Mouse (Mus musculus): ENCODE measurements around the gene Ipo5.

The Ipo5 gene

DNA sequence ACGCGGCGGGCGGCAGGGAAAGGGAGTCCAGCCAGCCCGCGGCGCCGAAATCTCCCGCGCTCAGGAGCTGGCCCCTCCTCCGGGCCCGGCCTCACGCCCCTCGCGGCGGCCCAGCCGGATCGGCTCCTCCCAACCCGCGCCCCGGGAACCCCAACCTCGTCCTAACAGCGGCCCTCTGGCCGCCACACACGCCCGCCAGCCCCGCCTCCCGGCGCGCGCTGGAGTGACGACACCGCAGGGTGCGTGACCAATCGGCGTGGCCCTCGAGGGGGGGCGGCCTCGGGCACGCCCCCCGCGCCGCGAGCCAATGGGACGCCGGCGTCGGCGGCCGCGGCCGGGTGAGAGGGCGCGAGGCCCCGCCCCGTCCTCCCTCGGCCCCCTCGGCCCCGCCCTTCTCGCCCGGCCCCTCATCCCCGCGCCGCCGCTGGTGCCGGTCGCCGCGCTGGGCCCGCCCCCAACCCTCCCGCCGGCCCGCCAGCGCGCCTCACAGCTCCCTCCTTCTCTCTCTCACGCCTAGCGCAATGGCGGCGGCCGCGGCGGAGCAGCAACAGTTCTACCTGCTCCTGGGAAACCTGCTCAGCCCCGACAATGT is at the start of gene Ipo5:
Gene Ipo5, plus strand, starts transcription at position 492 of the 592 bp plus-strand sequence.
- peak; percentile 96 for DNase-seq (ENCODE audit: low spot score)

DNA sequence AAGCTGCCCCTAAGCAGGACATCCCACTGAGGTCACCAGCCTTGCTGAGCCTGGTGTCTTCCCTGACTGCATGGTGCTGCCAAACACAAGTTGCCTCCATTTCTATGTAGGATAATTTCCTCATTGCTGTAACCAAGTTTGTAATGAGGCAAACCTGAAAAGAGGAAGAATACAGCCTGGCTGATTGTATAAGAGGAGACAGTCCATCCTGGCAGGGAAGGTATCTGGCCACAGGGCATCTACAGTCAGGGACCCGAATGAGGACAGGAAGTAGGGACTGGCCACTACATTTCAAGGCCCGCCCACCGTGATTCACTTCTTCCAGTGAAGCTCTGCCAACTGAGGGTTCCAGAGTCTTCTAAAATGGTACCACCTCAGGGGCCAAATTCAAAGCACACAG is 47.8 kb upstream of the Ipo5 start:
- DNase-seq (ENCODE audit: low spot score), result no peak

DNA sequence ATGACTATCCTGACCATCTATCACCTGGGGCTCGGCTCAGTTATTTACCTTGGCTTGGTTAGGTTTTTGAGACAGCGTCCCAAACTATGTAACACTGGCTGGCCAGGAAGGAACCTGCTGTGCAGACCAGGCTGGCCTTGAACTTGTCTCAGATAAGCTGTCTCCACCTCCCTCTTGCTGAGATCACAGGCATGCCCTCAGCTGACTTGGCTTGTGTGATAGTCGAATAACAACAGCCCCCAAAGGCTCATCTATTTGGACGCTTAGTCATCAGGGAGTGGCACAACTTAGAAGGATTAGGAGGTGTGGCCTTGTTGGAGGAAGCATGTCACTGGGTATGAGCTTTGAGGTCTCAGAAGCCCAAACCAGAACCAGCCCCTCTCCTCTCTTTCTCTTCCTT is 46.1 kb upstream of the Ipo5 start:
- no peak for DNase-seq (ENCODE audit: low spot score)

DNA sequence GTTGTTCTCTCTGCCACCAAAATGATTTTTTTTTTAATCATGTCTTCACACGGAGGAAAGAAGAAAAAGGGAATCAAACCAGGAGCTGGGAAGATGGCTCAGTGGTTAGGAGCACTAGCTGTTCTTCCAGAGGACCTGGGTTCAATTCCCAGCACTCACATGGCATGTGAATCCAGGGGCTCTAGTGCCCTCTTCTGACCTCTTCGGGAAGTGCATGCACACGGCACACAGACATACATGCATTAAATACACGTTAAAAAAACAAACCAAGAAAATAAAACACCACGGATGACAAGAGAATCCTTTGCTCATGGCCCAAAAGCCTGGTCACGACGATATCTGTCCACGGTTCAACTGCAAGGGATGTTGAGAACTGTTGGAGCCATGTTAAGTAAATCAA is 44.5 kb upstream of the Ipo5 start:
- DNase-seq (ENCODE audit: low spot score), result no peak

DNA sequence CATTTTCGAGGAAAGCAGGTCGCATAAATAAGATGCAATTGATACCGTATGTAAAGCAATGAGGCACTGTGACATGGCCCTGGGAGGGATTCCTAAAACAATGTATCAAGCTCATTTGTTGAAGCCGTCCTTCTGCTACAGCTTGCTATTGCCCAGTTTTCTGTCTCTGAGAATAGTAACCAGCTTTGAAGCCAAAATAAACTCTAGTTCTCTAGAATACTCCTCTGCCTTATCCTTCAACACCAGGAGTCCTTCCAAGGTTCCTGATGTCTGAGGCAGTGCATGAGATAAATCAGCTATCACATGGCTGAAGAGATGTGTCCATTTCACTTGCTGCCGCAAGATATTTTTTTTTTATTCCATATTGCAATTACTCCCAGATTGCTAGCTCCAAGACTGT is 43.9 kb upstream of the Ipo5 start:
- no peak for DNase-seq (ENCODE audit: low spot score)

DNA sequence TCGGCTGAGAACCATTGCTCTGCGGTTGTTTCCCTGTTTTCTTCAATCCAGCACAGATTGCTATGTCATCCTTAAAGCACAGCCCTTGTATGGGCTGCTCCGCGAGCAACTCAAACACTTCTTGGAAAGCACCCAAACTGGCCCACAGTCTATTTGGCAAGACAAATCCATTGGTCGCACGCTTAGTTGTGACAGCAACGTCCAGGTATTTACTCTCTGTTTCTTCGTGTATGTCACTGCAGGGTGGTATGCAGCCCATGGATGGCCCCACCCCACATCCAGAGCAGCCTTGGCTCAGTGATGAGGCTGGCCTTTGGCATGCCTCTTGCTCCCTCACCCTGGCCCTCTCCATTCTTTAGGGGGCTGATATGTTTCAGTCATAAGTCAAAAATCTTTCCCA is 42.5 kb upstream of the Ipo5 start:
- DNase-seq (ENCODE audit: low spot score), result no peak

DNA sequence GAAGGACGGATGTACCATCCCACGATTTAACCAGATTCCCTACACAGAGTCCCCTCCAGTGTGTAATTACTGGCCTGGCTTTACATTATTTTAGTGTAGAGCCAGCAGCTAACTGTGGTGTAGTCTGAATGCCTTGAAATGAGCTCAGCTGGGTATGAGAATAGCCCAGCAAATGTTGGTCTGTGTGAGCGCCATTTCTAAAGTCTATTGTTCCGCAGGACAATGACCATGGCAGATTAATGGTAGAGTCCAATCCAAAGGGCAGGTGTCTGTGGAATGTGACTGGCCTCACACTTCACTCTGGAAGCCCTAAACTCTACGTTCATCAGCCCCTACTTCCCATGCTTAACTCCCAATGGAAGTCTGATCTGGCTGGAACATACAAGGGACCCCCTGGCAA is 40.3 kb upstream of the Ipo5 start:
- DNase-seq (ENCODE audit: low spot score), result no peak

DNA sequence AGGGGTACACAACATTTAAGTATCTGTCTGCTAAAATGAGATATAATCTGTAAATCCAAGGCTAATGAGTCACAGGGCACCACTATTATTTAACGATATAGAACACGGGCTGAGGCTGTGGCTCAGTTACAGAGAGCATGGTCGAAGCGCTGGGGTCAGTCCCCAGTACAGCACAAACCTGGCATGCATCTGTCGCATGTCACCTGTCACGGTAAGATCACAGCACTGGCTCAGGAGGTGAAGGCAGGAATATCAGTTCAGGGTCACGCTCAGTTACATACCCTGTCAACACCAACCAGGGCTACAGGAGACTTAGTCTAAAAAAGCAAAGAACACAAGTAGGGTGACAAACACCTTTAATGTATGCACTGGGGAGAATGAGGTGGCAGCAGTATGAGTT is 36.6 kb upstream of the Ipo5 start:
- DNase-seq (ENCODE audit: low spot score), result no peak

DNA sequence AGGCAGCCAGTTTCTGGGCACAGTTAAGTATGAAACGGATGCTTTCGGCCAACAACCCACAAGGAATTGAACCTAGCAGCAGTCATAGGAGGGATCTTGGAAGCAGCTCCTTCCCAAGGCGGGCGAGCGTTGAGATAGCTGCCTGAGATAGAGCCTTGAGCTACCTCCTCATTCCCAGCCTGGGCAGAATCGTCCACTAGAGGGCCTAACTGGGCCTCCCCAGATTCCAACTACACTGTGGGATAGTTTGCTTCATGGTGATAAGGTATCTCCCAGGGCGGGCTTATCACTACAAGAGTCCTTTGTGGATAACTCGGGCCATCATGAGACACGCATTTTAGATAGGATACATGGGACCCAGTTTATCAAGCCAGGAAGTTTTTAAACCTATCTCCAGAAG is 35.9 kb upstream of the Ipo5 start:
- no peak for DNase-seq (ENCODE audit: low spot score)

DNA sequence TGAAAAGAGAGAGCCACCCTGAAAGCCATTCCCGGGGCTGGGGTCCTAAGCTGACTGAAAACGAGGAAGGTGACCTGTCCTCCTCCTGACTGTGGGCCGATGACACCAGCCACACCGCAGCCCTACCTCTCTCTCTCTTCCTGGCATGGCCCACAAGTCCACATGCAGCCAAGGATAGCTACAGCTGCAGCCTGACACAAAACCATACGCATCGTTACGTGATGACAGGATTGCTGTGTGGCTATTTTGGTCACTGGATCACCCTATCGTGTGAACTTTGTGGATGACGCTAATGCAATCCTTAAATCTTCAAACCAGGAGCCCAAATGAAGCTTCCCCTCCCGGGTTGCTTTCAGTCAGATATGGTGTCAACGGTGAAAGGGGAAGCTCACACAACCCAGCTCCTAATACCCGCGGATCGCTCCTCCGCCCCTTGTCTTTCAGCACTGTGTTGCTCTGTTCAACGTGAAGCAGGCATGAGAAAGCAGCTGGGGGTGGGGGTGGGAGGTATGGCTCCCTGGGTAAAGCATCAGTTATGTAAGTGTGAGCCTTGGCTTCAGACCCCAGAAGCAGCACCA is 35.1 kb upstream of the Ipo5 start:
- DNase-seq (ENCODE audit: low spot score), result no peak

DNA sequence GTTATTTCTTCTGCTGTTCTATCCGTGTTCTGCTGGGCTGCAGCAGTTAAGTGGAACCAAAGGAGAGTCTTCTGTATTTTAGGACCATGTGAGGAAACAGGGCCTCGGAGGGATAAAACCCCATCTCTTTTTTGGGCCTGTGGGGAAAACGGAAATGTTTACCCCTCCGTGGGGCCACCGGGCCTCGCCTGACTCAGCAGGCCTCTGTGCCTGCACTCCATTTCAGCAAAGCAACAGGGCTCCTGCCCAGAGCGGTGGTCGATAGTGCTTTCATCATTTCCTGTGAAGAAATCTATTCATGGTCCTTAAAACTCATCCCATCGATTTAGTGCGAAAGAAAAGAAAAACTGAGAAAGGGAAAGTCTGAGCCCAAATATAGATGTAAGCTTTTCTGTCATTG is 33.9 kb upstream of the Ipo5 start:
- DNase-seq (ENCODE audit: low spot score), result no peak

DNA sequence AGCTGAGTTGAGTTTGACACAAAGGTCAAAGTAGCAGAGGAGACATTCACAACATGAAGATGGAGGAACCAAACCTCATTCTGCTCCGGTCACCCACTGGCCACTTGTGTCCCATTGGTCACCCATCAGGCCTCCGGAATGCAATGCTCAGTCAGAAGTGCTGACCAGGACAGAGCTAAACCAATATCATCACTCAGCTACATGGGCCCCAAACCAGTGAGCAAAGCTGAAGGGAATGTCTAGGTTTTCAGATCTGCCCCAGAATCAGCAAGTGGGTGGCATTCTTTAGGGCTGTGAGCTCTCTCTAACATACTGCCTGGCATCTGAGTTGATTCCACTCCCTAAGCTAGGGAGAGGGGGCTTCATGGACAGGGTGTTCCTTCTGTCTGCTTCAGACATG is 32.0 kb upstream of the Ipo5 start:
- no peak for DNase-seq (ENCODE audit: low spot score)

DNA sequence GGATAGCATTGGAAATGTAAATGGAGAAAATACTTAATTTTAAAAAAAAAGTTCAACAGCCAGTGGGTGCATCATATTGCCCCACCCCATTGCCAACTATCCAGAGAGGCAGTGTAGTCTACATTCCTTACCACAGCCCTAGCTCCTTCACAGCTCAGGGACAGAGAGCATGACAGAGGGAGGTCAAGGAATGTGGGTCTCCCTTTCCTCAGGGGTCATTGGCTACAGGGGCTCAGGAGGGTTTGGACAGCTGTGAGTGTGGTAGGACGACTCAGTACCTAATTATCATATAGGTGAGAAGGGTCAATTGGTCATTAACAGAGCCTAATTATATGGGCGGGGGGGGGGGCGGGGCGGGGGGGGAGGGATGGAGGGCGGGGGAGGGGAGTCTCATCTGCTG is 30.4 kb upstream of the Ipo5 start:
- no peak for DNase-seq (ENCODE audit: low spot score)

DNA sequence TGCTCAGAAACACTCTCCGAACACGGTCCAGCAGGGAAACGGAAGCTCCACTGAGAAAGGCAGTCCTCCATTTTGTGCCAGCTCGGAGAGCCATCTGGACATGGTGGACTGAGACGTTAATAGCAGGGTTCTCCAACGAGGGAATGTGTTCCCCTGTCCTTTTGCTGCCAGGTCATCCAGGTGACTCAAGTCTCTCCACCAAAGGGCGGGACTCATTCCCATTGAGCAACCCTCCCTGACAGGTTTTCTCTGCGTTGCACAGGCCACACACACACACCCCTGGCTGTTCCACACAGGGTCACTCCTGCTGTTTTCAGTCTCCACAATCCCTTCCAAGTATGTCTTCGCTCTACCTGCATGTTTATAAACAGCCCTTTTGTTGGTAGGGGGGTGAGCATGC is 30.0 kb upstream of the Ipo5 start:
- DNase-seq (ENCODE audit: low spot score), result no peak

DNA sequence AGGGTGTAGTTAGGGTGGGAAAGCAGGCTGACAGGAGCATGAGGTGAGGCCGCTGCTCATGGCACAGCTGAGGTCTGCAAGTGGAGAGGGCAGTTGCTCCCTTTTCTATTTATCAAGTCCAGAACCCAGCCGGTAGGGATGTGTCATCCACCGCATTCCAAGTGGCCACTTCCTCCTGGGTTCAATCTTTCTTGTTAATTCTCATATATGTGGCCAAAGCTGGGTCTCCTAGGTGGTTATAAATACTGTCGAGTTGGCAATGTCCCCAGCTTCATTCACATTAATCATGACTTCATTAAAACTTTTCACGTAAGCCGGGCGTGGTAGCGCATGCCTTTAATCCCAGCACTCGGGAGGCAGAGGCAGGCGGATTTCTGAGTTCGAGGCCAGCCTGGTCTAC is 22.3 kb upstream of the Ipo5 start:
- no peak for DNase-seq (ENCODE audit: low spot score)

DNA sequence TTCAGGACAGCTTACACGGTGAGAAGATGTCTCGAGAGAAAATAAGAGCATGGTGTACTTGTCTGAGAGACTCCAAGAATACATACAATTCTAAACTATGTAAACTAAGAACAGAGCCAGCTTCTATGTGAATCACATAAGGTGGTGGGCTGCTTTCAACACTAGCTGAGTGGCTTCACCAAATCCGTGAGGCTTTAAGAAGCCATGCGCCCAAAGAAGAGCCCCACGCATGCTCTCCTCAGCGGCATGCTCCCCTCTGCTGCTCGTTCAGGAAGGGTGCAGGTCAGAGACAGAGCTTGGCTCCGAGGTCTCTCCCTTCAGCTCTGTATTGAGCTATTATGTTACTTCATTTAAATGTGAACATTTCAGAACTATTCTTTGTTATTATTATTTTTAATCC is 18.7 kb upstream of the Ipo5 start:
- DNase-seq (ENCODE audit: low spot score), result no peak

DNA sequence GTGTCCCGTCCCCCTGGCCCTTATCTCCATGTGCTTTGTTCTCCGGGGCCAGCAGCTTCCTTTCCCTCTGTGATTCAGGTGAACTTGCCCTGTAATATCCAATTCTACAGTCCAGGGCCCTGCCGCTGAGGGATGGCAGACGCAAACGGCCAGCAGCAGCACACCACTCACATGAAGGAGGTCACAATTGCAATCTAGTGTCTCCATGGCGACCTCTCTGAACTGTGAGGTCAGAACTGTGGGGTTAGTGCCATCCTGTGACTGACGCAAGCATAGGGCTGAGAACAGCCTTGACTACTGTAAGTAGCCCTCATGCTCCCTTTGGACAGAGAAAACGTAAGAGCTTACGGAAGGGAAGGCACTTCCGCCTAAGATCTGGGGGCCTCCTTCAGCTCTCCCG is 14.4 kb upstream of the Ipo5 start:
- DNase-seq (ENCODE audit: low spot score), result no peak

DNA sequence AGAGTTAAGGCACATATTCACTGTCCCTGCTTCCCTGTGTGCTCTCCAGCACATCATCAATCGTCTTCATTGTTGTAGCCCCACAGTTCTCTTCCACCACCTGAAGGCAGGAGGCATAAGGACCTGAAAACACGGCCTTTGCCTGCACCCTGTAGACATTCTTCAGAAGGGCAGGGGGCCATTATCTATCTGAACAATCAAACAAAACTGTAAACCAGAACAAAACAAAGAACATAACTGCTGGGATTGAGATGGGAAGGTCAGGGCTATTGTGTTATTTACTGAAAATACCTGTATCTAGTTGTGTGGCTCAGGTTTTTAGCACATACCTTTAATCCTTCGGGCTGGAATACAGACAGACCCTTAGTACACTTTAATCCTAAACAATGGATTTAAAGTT is 12.1 kb upstream of the Ipo5 start:
- DNase-seq (ENCODE audit: low spot score), result no peak

DNA sequence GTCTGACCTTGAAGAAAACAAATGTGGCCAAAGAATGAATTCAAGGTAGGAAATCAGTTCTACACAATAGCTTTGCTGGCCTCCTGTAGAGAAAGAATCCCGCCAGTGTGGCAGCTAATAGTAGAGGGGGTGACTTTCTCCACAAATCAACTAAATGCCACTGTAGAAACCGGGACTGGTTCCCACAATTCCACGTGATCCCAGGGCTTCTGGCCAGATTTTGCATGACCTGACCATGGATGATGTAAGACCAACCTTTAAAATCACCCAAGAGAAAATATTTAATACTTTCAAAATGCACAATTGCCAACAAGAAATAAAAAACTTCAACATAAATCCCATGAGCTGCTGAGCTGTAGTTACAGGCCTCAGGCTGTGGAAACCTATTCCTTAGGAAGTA is 1.6 kb upstream of the Ipo5 start:
- DNase-seq (ENCODE audit: low spot score), result peak; percentile 26

DNA sequence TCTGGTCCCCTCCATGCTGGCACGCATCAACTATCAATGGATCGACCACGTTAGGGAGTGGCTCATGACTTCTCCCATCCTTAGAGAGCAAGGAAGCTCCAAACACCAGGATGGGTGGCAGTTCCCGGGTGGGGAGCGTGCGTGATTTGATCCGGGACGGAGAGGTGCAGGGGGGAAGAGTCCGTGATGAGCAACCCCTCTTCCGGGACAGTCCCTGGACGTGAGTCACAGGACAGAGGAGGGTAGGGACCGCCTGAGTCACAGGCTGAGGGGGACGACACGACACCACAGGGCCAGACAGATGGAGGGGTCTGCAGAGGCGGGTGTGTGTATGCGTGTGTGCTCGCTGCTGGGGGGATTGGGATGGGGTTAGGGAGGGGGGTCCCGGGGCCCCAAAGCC is 704 bp upstream of the Ipo5 start:
- DNase-seq (ENCODE audit: low spot score), result peak; percentile 55

DNA sequence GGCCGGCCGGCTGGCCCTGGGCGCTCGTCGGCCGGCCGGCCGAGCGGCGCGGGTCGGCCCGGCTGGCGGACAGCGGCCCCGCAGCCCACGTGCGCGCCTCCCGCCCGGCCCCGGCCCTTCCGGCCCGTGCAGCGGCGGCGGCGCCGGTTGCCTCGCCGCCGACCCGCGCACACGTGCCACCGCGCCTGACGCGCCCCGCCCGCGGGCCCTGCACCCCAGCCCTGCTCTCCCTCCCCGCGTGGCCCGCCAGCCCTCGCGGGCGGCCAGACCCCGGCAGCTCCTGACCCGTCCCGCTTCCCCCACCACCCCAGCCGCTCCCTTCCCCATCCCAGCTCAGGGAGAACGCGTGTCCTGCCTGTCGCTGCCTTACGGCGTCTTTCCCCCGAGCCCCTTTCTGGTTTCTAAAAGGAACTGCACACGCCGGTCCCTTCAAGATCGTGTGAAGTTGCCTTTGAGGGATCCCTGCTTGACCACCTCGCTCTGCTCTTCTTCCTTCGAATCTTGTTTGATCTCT is 421 bp downstream of the Ipo5 start:
- DNase-seq (ENCODE audit: low spot score), result peak; percentile 67

DNA sequence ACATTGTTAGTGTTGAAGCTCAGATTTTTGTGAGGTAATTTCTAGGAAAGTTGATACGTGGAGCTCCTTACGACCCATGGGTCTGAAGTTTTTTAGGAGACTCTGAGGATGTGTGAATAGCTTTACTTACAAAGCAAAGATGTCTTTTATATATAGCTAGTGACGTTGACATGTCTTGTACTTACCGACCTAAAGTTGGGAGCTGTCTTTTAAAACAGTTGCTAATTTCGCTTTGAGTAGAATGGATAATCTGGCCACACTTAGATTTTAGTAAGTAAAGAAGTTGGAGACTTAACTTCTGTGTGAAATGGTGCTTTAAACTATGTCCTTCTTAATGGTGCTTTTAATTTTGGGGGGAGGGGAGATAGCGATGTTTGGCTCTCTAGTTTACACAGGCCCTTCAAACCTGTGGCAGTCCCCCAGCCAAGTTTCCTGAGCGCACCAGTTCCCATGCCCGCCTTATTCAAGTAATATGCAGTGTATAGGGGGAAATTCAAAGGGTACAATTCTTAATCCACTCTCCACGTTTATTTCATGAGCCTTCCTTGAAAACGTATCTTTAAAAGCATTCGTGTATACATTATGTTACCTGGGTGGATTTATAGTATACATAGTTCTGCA is 1.2 kb downstream of the Ipo5 start:
- no peak for DNase-seq (ENCODE audit: low spot score)

DNA sequence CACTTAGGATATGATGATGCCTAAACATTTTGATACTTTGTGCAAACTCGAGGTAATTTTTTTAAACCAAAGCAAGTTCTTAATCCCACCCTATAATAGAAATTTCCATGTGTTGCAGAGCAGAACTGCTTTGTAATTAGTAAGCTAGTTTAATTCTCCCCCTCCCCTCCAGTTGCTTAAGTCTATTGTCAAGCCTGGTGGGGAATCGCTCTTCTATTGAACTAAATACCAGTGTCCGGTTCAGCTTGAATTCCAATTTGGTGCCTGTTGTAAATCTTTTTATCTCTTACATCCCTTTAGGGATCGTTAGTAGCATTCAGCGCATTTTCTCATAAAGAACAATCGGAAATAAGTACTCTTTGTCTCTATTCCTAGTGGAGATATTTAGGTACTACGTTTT is 1.9 kb downstream of the Ipo5 start:
- DNase-seq (ENCODE audit: low spot score), result peak; percentile 12

DNA sequence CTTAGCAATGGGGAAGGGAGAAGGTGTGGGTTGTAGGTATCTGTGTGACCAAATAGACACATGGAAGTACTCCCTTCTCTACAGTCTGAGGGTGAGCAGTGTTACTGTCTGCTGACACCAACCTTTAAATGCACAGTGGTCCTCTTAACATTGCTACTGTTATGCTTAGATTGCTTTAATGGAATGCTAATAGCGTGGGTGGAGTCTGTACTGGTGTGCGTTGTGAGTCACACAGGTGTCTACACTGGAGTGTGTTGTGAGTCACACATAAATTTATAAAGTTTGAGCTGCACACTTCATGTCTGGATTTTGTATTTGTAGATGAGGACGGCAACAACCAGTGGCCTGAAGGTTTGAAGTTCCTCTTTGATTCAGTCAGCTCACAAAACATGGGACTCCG is 10.8 kb downstream of the Ipo5 start:
- no peak for DNase-seq (ENCODE audit: low spot score)

Data from MN1 (cell line).